Mouse (Mus musculus) T-helper 1 cell (primary cell): Measurements from ENCODE around the gene Fut2.

ENCODE experiments used
- in situ Hi-C: fragments of 300-600 bp; cut with MboI, MseI; formaldehyde crosslinking; loops from one replicate; pipeline ENCODE4 v1.15.1; 2025; ENCODE audit warnings: high pct_unique_total_duplicates

The Fut2 gene

GRCm38 (mm10) chr7:45666161-45666560 lies at the start of gene Fut2:
Gene Fut2 (minus strand): TSS chr7:45666394.
- in situ Hi-C loops = no loop called here

- in situ Hi-C loops = no loop called here
These were observed 49.0 kb upstream of the Fut2 start, which contains the start of gene Rpl18 for GRCm38 (mm10) chr7:45715090-45715708. Gene Rpl18 (plus strand): TSS chr7:45715457.

- in situ Hi-C loops = no loop called here
These were observed 48.5 kb upstream of the Fut2 start for GRCm38 (mm10) chr7:45714630-45715089.

GRCm38 (mm10) chr7:45713881-45714520 lies 47.8 kb upstream of the Fut2 start:
- in situ Hi-C loops = no loop called here

- in situ Hi-C loops = no loop called here
These were observed 47.2 kb upstream of the Fut2 start for GRCm38 (mm10) chr7:45713396-45713795.

- in situ Hi-C loops = no loop called here
These were observed 46.0 kb upstream of the Fut2 start for GRCm38 (mm10) chr7:45712022-45712757.

- in situ Hi-C loops = no loop called here
These were observed 45.3 kb upstream of the Fut2 start for GRCm38 (mm10) chr7:45711316-45712021.

- in situ Hi-C loops = no loop called here
These were observed 44.4 kb upstream of the Fut2 start for GRCm38 (mm10) chr7:45710477-45711191.

- in situ Hi-C loops = loop anchor here (10.0 kb wide), 1 partner anchor 815 kb away; the partner anchor contains the start of genes Fuz and Med25
These were observed 43.6 kb upstream of the Fut2 start for GRCm38 (mm10) chr7:45709677-45710355.

- in situ Hi-C loops = loop anchor here (10.0 kb wide), 1 partner anchor 814 kb away; the partner anchor contains the start of genes Fuz and Med25
These were observed 42.8 kb upstream of the Fut2 start for GRCm38 (mm10) chr7:45709036-45709435.

GRCm38 (mm10) chr7:45708221-45708761 lies 42.1 kb upstream of the Fut2 start:
- in situ Hi-C loops = loop anchor here (10.0 kb wide), 1 partner anchor 813 kb away; the partner anchor contains the start of genes Fuz and Med25

GRCm38 (mm10) chr7:45707375-45707967 lies 41.3 kb upstream of the Fut2 start:
- in situ Hi-C loops = loop anchor here (10.0 kb wide), 1 partner anchor 813 kb away; the partner anchor contains the start of genes Fuz and Med25

- in situ Hi-C loops = loop anchor here (10.0 kb wide), 1 partner anchor 812 kb away; the partner anchor contains the start of genes Fuz and Med25
These were observed 40.6 kb upstream of the Fut2 start for GRCm38 (mm10) chr7:45706721-45707241.

GRCm38 (mm10) chr7:45705873-45706281 lies 39.7 kb upstream of the Fut2 start:
- in situ Hi-C loops = loop anchor here (10.0 kb wide), 1 partner anchor 811 kb away; the partner anchor contains the start of genes Fuz and Med25

- in situ Hi-C loops = loop anchor here (10.0 kb wide), 1 partner anchor 811 kb away; the partner anchor contains the start of genes Fuz and Med25
These were observed 39.3 kb upstream of the Fut2 start for GRCm38 (mm10) chr7:45705443-45705864.

- in situ Hi-C loops = loop anchor here (10.0 kb wide), 1 partner anchor 810 kb away; the partner anchor contains the start of genes Fuz and Med25
These were observed 38.7 kb upstream of the Fut2 start, which contains the start of gene Dbp for GRCm38 (mm10) chr7:45704730-45705442. Gene Dbp (plus strand): TSS chr7:45705088.

- in situ Hi-C loops = loop anchor here (10.0 kb wide), 1 partner anchor 809 kb away; the partner anchor contains the start of genes Fuz and Med25
These were observed 37.9 kb upstream of the Fut2 start for GRCm38 (mm10) chr7:45704046-45704559.
